Mouse (Mus musculus) testis, adult 2 months (tissue): ENCODE measurements at regions not wholly inside any gene's neighbourhood (a gene's known extent, or its start where the extent isn't known, plus 50 kb on each side); places are given as distances from the start of the nearest gene placed in this dataset.

Experiments used
- H3K27ac ChIP-seq: fragments of 200-500 bp; 2 replicates; pipeline ENCODE4 v1.5.1; 2012; ENCODE audit warnings: low read depth, low read length; ENCODE audit not compliant: control insufficient read depth, insufficient read depth
- H3K27me3 ChIP-seq: fragments of 200-500 bp; 2 replicates; pipeline ENCODE4 v1.6.1; 2012; ENCODE audit warnings: mild to moderate bottlenecking, low read length, moderate library complexity; ENCODE audit not compliant: control insufficient read depth, insufficient read depth
- H3K36me3 ChIP-seq: fragments of 200-500 bp; 2 replicates; pipeline ENCODE4 v1.6.1; 2012; ENCODE audit warnings: mild to moderate bottlenecking, low read length; ENCODE audit not compliant: control insufficient read depth, insufficient read depth
- H3K4me1 ChIP-seq: fragments of 200-500 bp; 2 replicates; pipeline ENCODE4 v1.6.1; 2012; ENCODE audit warnings: low read length; ENCODE audit not compliant: control insufficient read depth, insufficient read depth
- H3K4me3 ChIP-seq: fragments of 200-500 bp; 2 replicates; pipeline ENCODE4 v1.5.1; 2012; ENCODE audit warnings: low read depth, mild to moderate bottlenecking, low read length, moderate library complexity, mixed read lengths; ENCODE audit not compliant: control insufficient read depth
- CTCF ChIP-seq: fragments of 200-500 bp; IDR thresholded peaks from 2 replicates; pipeline ENCODE4 v1.5.1; 2012; ENCODE audit warnings: low read depth, mild to moderate bottlenecking, inconsistent platforms, low read length, moderate library complexity; ENCODE audit not compliant: control insufficient read depth, insufficient read depth, insufficient replicate concordance
- POLR2A ChIP-seq: fragments of 200-500 bp; IDR thresholded peaks from 2 replicates; pipeline ENCODE4 v1.6.1; 2012; ENCODE audit warnings: low read depth, mild to moderate bottlenecking, inconsistent platforms, low read length, moderate library complexity; ENCODE audit not compliant: control insufficient read depth

GRCm38 (mm10) chr6:141027353-141027752 is 221.7 kb upstream of the Pde3a start:
- TF ChIP-seq POLR2A (no peak), CTCF (no peak)
- Histone ChIP-seq H3K4me3 (no peak overlapping the region), H3K27ac (no peak overlapping the region), H3K36me3 (no peaks in the 10 kb centered on the region), H3K4me1 (no peaks in the 10 kb centered on the region), H3K27me3 (no peaks in the 10 kb centered on the region)

GRCm38 (mm10) chr6:141027787-141028186 is 221.3 kb upstream of the Pde3a start:
- no peak overlapping the region for H3K4me3 ChIP-seq
- no peak for TF ChIP-seq POLR2A
- no peak for TF ChIP-seq CTCF
- no peaks in the 10 kb centered on the region for H3K4me1 ChIP-seq
- no peaks in the 10 kb centered on the region for H3K36me3 ChIP-seq
- H3K27ac ChIP-seq: no peak overlapping the region
- H3K27me3 ChIP-seq: no peaks in the 10 kb centered on the region

GRCm38 (mm10) chr6:141034824-141035223 is 214.2 kb upstream of the Pde3a start:
- H3K4me3 ChIP-seq: no peak overlapping the region
- H3K36me3 ChIP-seq: no peaks in the 10 kb centered on the region
- no peak overlapping the region for H3K27ac ChIP-seq
- TF ChIP-seq CTCF: no peak
- TF ChIP-seq POLR2A: no peak
- H3K4me1 ChIP-seq: no peaks in the 10 kb centered on the region
- H3K27me3 ChIP-seq: no peaks in the 10 kb centered on the region

- TF ChIP-seq CTCF: no peak
- no peak for TF ChIP-seq POLR2A
- Histone ChIP-seq H3K36me3 (no peaks in the 10 kb centered on the region), H3K4me1 (no peaks in the 10 kb centered on the region), H3K27ac (no peak overlapping the region), H3K27me3 (no peaks in the 10 kb centered on the region), H3K4me3 (no peak overlapping the region)
Measured at GRCm38 (mm10) chr6:141041358-141041757, 207.7 kb upstream of the Pde3a start.

- Histone ChIP-seq H3K36me3 (no peaks in the 10 kb centered on the region), H3K27ac (no peak overlapping the region), H3K4me1 (no peaks in the 10 kb centered on the region), H3K4me3 (no peak overlapping the region), H3K27me3 (no peaks in the 10 kb centered on the region)
- TF ChIP-seq POLR2A (no peak), CTCF (no peak)
Measured at GRCm38 (mm10) chr6:141041781-141042625, 207.1 kb upstream of the Pde3a start.

- H3K27me3 ChIP-seq: no peaks in the 10 kb centered on the region
- H3K36me3 ChIP-seq: no peaks in the 10 kb centered on the region
- no peak overlapping the region for H3K27ac ChIP-seq
- no peak overlapping the region for H3K4me3 ChIP-seq
- TF ChIP-seq POLR2A (no peak), CTCF (no peak)
- no peaks in the 10 kb centered on the region for H3K4me1 ChIP-seq
Measured at GRCm38 (mm10) chr6:141048271-141048670, 200.8 kb upstream of the Pde3a start.

GRCm38 (mm10) chr6:141050038-141050684 is 198.9 kb upstream of the Pde3a start:
- Histone ChIP-seq H3K4me3 (no peak overlapping the region), H3K27ac (no peak overlapping the region), H3K36me3 (no peaks in the 10 kb centered on the region), H3K27me3 (no peaks in the 10 kb centered on the region), H3K4me1 (no peaks in the 10 kb centered on the region)
- TF ChIP-seq POLR2A (no peak), CTCF (no peak)
